Mouse (Mus musculus): ENCODE results near the gene Dusp1. TPM values are rescaled to one million over a fixed set of nuclear protein-coding genes. Genes with fewer than 3 reads are reported as not detected.

Gene Dusp1
- total and polyA plus RNA-seq, 3 experiments, result 3.5 to 9.9 (median 5.6) TPM

- dilution Hi-C loops (cut with MboI; ENCODE audit: extremely low pct_ligation_motif_present, extremely low pct_unique_long_range_greater_than_20kb, low sequenced_read_pairs), result no loop called here
- Histone ChIP-seq H3K9ac (ENCODE audit: insufficient read depth, low read depth) (no peak overlapping the region), H3K9me3 (replicated peaks; ENCODE audit: low read length) (no peaks in the 10 kb centered on the region), H3K4me1 (ENCODE audit: control insufficient read depth in 1 of 2, insufficient read depth in 2 of 2) (peaks cover 16 to 39% of the 10 kb centered on the region in 2 experiments), H3K4me3 (replicated peaks in 1 of 3; ENCODE audit: low read depth in 2 of 3, low read length in 2 of 3, poor library complexity in 1 of 3) (no peak overlapping the region), H3K4me2 (ENCODE audit: insufficient read depth, low read depth, poor library complexity, severe bottlenecking) (no peak overlapping the region), H3K79me2 (replicated peaks; ENCODE audit: control insufficient read depth, extremely low read depth, insufficient read depth, poor library complexity, severe bottlenecking) (no peaks in the 10 kb centered on the region), H3K27me3 (replicated peaks) (no peaks in the 10 kb centered on the region), H3K36me3 (replicated peaks in 1 of 2; ENCODE audit: control insufficient read depth in 1 of 2, insufficient read depth in 1 of 2, low read length in 1 of 2) (no peaks in the 10 kb centered on the region), H3K27ac (ENCODE audit: insufficient read depth, low read depth) (no peak overlapping the region)
- TF ChIP-seq KAT2A (IDR thresholded peaks at IDR 0.05; ENCODE audit: insufficient replicate concordance, low read length), result no peak
- peak; percentile 57; the same call in 1 of the 2 replicates for TF ChIP-seq ZKSCAN1 (IDR thresholded peaks at IDR 0.05; ENCODE audit: borderline replicate concordance, low read depth, low read length)
- TF ChIP-seq JUN (IDR thresholded peaks at IDR 0.05; ENCODE audit: insufficient read depth, low read depth, low read length), result no peak
- in situ Hi-C loops (cut with MboI; ENCODE audit: low pct_ligation_motif_present, low pct_unique_long_range_greater_than_20kb, low sequenced_read_pairs), result no loop called here
- no peak for DNase-seq (ENCODE audit: extremely low read depth)
Observed at GRCm38 (mm10) chr17:26513459-26514290, 48.3 kb downstream of the Dusp1 start.

DNA sequence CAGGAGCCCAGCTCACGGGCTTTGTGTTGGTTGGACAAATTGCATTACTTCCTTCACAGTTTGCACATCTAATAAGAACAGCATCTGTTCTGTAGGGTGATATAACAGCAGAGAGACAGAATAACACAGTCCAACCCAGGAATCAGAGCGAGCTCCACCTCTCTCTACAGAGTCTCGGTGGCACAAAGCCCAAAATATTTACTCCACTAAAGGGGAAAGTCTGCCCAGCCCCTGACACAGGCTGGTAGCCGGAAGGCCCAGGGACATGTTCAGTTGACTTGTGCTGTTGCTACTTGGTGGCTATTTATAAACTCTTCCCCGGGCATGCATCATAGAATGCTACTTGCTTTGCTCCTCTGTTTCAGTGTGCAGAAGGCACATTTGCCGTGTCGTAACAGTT lies 49.0 kb downstream of the Dusp1 start:
- dilution Hi-C loops (cut with MboI; ENCODE audit: extremely low pct_ligation_motif_present, extremely low pct_unique_long_range_greater_than_20kb, low sequenced_read_pairs), result no loop called here
- peaks cover 15 to 32% of the 10 kb centered on the region in 2 experiments for H3K4me1 ChIP-seq (ENCODE audit: control insufficient read depth in 1 of 2, insufficient read depth in 2 of 2)
- H3K4me2 ChIP-seq (ENCODE audit: insufficient read depth, low read depth, poor library complexity, severe bottlenecking), result no peak overlapping the region
- in situ Hi-C loops (cut with MboI; ENCODE audit: low pct_ligation_motif_present, low pct_unique_long_range_greater_than_20kb, low sequenced_read_pairs), result no loop called here
- H3K9me3 ChIP-seq (replicated peaks; ENCODE audit: low read length), result no peaks in the 10 kb centered on the region
- H3K27me3 ChIP-seq (replicated peaks), result no peaks in the 10 kb centered on the region
- no peaks in the 10 kb centered on the region for H3K36me3 ChIP-seq (replicated peaks in 1 of 2; ENCODE audit: control insufficient read depth in 1 of 2, insufficient read depth in 1 of 2, low read length in 1 of 2)
- no peak overlapping the region for H3K9ac ChIP-seq (ENCODE audit: insufficient read depth, low read depth)
- DNase-seq (ENCODE audit: extremely low read depth), result no peak
- H3K79me2 ChIP-seq (replicated peaks; ENCODE audit: control insufficient read depth, extremely low read depth, insufficient read depth, poor library complexity, severe bottlenecking), result no peaks in the 10 kb centered on the region
- no peak overlapping the region for H3K27ac ChIP-seq (ENCODE audit: insufficient read depth, low read depth)
- no peak for TF ChIP-seq MAFK (IDR thresholded peaks at IDR 0.05; ENCODE audit: insufficient replicate concordance, low read length)
- TF ChIP-seq ZNF384 (IDR thresholded peaks at IDR 0.05; ENCODE audit: low read depth, low read length), result no peak
- no peak for TF ChIP-seq EP300 (IDR thresholded peaks at IDR 0.05; ENCODE audit: low read length)
- no peak for TF ChIP-seq CHD2 (IDR thresholded peaks at IDR 0.05; ENCODE audit: low read length)
- TF ChIP-seq SMC3 (IDR thresholded peaks at IDR 0.05; ENCODE audit: low read depth, low read length), result no peak
- no peak for TF ChIP-seq ZC3H11A (IDR thresholded peaks at IDR 0.05; ENCODE audit: low read depth, low read length)
- TF ChIP-seq ZKSCAN1 (IDR thresholded peaks at IDR 0.05; ENCODE audit: borderline replicate concordance, low read depth, low read length), result no peak
- no peak for TF ChIP-seq POLR2A (IDR thresholded peaks at IDR 0.05; ENCODE audit: low read depth, low read length)
- no peak for TF ChIP-seq MAZ (IDR thresholded peaks at IDR 0.05; ENCODE audit: low read depth, low read length)
- TF ChIP-seq NRF1 (IDR thresholded peaks at IDR 0.05; ENCODE audit: low read depth, low read length), result no peak
- no peak for TF ChIP-seq BHLHE40 (IDR thresholded peaks at IDR 0.05; ENCODE audit: low read depth, low read length)
- no peak for TF ChIP-seq GABPA (IDR thresholded peaks at IDR 0.05; ENCODE audit: insufficient replicate concordance, low read depth, low read length)
- no peak for TF ChIP-seq JUN (IDR thresholded peaks at IDR 0.05; ENCODE audit: insufficient read depth, low read depth, low read length)
- no peak overlapping the region for H3K4me3 ChIP-seq (replicated peaks in 1 of 3; ENCODE audit: low read depth in 2 of 3, low read length in 2 of 3, poor library complexity in 1 of 3)
